Mouse (Mus musculus) heart, adult 8-10 months (tissue): ENCODE results near the gene Slc6a13. TPM values are rescaled to one million over a fixed set of nuclear protein-coding genes. Genes with fewer than 3 reads are reported as not detected.

Experiments
- DNase-seq: peaks from one replicate; pipeline ENCODE4 v3.0.0; 2022; ENCODE audit warnings: low spot score
- microRNA-seq: library from miRNA; unstranded; fragments of <30 nt; microRNA quantifications from one replicate; pipeline ENCODE4 v1.2.0, GENCODE M21; 2022
- total RNA-seq, 4 experiments: library from RNA; stranded (reverse); gene quantifications; 2 replicates each; pipeline ENCODE4 v1.2.4; 2022

Slc6a13 gene
- total RNA-seq, 4 experiments from 2014 or later = 0.46 to 0.49 TPM; not detected in 2

- no peak for DNase-seq
Measured at GRCm38 (mm10) chr6:121378256-121378655, 78.2 kb downstream of the Slc6a13 start.

GRCm38 (mm10) chr6:121380576-121380975 lies 80.5 kb downstream of the Slc6a13 start:
- DNase-seq = no peak

GRCm38 (mm10) chr6:121382071-121382470 lies 82.0 kb downstream of the Slc6a13 start:
- DNase-seq = peak; percentile 19

GRCm38 (mm10) chr6:121385397-121385796 lies 85.4 kb downstream of the Slc6a13 start:
- DNase-seq = no peak

Small RNA genes lying within 50 kb of the gene (microRNA-seq; reads per million reads assigned to microRNA genes)
- gene Gm24855 = not detected

Other genes starting within 250 kb of the Slc6a13 start
- 100 to 1,000 TPM; 112 to 130 (median 120) TPM for gene Mical3, start 169.2 kb upstream of the Slc6a13 start, total RNA-seq
- 1 to 10 TPM; 5.9 to 6.6 (median 6.3) TPM for gene Pex26, start 116.6 kb upstream of the Slc6a13 start, total RNA-seq
- gene Tuba8, start 89.5 kb upstream of the Slc6a13 start, total RNA-seq = 100 to 1,000 TPM; 175 to 206 (median 179) TPM
- 1 to 10 TPM in 1 of 4 experiments, under 1 TPM in 3; 0.69 to 1.1 (median 0.93) TPM for gene Usp18, start 54.3 kb upstream of the Slc6a13 start, total RNA-seq
- not detected for gene Slc6a12, start 42.8 kb downstream of the Slc6a13 start, total RNA-seq
- under 1 TPM; 0.44 to 0.75 (median 0.62) TPM for gene Iqsec3, start 173.5 kb downstream of the Slc6a13 start, total RNA-seq